Mouse (Mus musculus) embryo, embryonic 9.5 days (tissue): ENCODE measurements at regions not wholly inside any gene's neighbourhood (a gene's known extent, or its start where the extent isn't known, plus 50 kb on each side); places are given as distances from the start of the nearest gene placed in this dataset.

ENCODE experiments used
- DNase-seq: peaks from one replicate; pipeline ENCODE4 v3.0.0-alpha.2; 2017; ENCODE audit errors: extremely low spot score

- no peak for DNase-seq
Observed at GRCm38 (mm10) chr8:7594436-7594835, 1066.6 kb downstream of the Efnb2 start.

- no peak for DNase-seq
Observed at GRCm38 (mm10) chr8:7575641-7576040, 1085.4 kb downstream of the Efnb2 start.

- no peak for DNase-seq
Observed at GRCm38 (mm10) chr8:7560645-7561044, 1100.4 kb downstream of the Efnb2 start.

GRCm38 (mm10) chr8:7554756-7555155, 1106.3 kb downstream of the Efnb2 start:
- peak; percentile 14 for DNase-seq
